Mouse (Mus musculus): ENCODE results near the gene Lrrc56. TPM values are rescaled to one million over a fixed set of nuclear protein-coding genes. Genes with fewer than 3 reads are reported as not detected.
"Not testable (repeated sequence)": the region's sequence is repeated elsewhere in the genome, so short reads cannot be mapped to it uniquely, and the experiment has no call there.

Lrrc56 gene
- polyA plus RNA-seq, 1 experiment from 2014 or later: 2.8 TPM

- H3K27me3 ChIP-seq (ENCODE audit: control insufficient read depth, insufficient read depth, low read length); H3K4me3 ChIP-seq (ENCODE audit: control insufficient read depth in 1 of 2, insufficient read depth in 1 of 2, low read depth in 1 of 2, low read length in 2 of 2); H3K4me1 ChIP-seq (ENCODE audit: control insufficient read depth in 2 of 2, insufficient read depth in 2 of 2, low read length in 2 of 2); H3K9ac ChIP-seq (ENCODE audit: low read length); H3K4me2 ChIP-seq (ENCODE audit: low read length); H3K9me3 ChIP-seq (ENCODE audit: control insufficient read depth, low read length); ATAC-seq (ENCODE audit: insufficient number of reproducible peaks, insufficient read depth, low FRiP score, low read depth); H3K27ac ChIP-seq (replicated peaks in 1 of 2; ENCODE audit: control insufficient read depth in 1 of 2, insufficient read depth in 1 of 2, low read depth in 2 of 2, low read length in 2 of 2): not testable (repeated sequence)
- WGBS: 91% methylated on average over 4 of the region's 4 CpGs
- peaks cover 98% of the 10 kb centered on the region for H3K36me3 ChIP-seq (ENCODE audit: control insufficient read depth, insufficient read depth, low read length)
Measured at GRCm38 (mm10) chr7:141250486-141250885, 56.5 kb downstream of the Lrrc56 start.

DNA sequence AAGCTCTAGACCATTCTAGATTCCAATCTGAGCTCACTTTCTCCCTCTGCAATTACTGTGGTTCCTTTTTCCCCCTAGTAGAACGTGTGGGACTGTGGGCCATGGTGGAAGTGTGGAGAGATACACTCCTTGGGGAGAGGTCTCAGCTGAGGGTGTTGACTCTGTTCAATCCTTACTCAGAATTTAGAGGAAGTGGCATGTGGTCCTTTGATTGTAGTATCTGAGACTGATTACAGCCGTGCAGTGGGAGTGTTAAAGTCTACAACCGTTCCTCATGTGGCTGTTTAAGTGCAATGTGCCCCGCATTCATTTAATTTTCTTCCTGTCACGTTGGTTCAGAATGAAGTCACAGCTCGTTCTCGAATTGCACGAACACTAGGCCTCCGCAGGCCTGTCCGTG, 62.2 kb downstream of the Lrrc56 start:
- peaks cover 98% of the 10 kb centered on the region for H3K36me3 ChIP-seq (ENCODE audit: control insufficient read depth, insufficient read depth, low read length)
- H3K27ac ChIP-seq (replicated peaks in 1 of 2; ENCODE audit: control insufficient read depth in 1 of 2, insufficient read depth in 1 of 2, low read depth in 2 of 2, low read length in 2 of 2): no peak overlapping the region
- 84% methylated on average over 10 of the region's 10 CpGs for WGBS
- H3K27me3 ChIP-seq (ENCODE audit: control insufficient read depth, insufficient read depth, low read length): no peaks in the 10 kb centered on the region
- no peak overlapping the region for H3K4me2 ChIP-seq (ENCODE audit: low read length)
- no peaks in the 10 kb centered on the region for H3K9me3 ChIP-seq (ENCODE audit: control insufficient read depth, low read length)
- no peaks in the 10 kb centered on the region for H3K4me1 ChIP-seq (ENCODE audit: control insufficient read depth in 2 of 2, insufficient read depth in 2 of 2, low read length in 2 of 2)
- H3K4me3 ChIP-seq (ENCODE audit: control insufficient read depth in 1 of 2, insufficient read depth in 1 of 2, low read depth in 1 of 2, low read length in 2 of 2): no peak overlapping the region
- ATAC-seq (ENCODE audit: insufficient number of reproducible peaks, insufficient read depth, low FRiP score, low read depth): no peak
- H3K9ac ChIP-seq (ENCODE audit: low read length): no peak overlapping the region

MicroRNAs within 50 kb of the gene (microRNA counts, 519-probe panel; counts per million panel counts)
- microRNA mmu-miR-210: 6,246 counts per million, percentile 89 among the panel's probes with 10 or more counts

Small RNAs within 50 kb of the gene (microRNA-seq; reads per million reads assigned to microRNA genes)
- 989 reads per million, percentile 78 among the genes with 10 or more reads in this experiment for gene Mir210

Other genes starting within 250 kb of the Lrrc56 start
- gene Ifitm5, start 243.9 kb upstream of the Lrrc56 start, polyA plus RNA-seq (2014; fragmentation: Nextera tagmentation; extraction: Ambion mirVana): 0.65 and 0.82 TPM in 2 replicates
- not detected in 2 replicates for gene Gm45717, start 238.2 kb upstream of the Lrrc56 start, polyA plus RNA-seq (2014; fragmentation: Nextera tagmentation; extraction: Ambion mirVana)
- 615 and 692 TPM in 2 replicates for gene Ifitm2, start 238.2 kb upstream of the Lrrc56 start, polyA plus RNA-seq (2014; fragmentation: Nextera tagmentation; extraction: Ambion mirVana)
- 7.4 and 8.3 TPM in 2 replicates for gene Ifitm1, start 226.9 kb upstream of the Lrrc56 start, polyA plus RNA-seq (2014; fragmentation: Nextera tagmentation; extraction: Ambion mirVana)
- 89.6 and 105 TPM in 2 replicates for gene Ifitm3, start 183.4 kb upstream of the Lrrc56 start, polyA plus RNA-seq (2014; fragmentation: Nextera tagmentation; extraction: Ambion mirVana)
- gene Ifitm6, start 176.2 kb upstream of the Lrrc56 start, polyA plus RNA-seq (2014; fragmentation: Nextera tagmentation; extraction: Ambion mirVana): 0.43 and 0.97 TPM in 2 replicates
- not detected in 2 replicates for gene Gm17387, start 165.0 kb upstream of the Lrrc56 start, polyA plus RNA-seq (2014; fragmentation: Nextera tagmentation; extraction: Ambion mirVana)
- gene B4galnt4, start 133.1 kb upstream of the Lrrc56 start, polyA plus RNA-seq (2014; fragmentation: Nextera tagmentation; extraction: Ambion mirVana): 0.27 and 0.66 TPM in 2 replicates
- 0.23 TPM in 1 of 2 replicates, not detected in the other for gene Pkp3, start 115.9 kb upstream of the Lrrc56 start, polyA plus RNA-seq (2014; fragmentation: Nextera tagmentation; extraction: Ambion mirVana)
- gene Sigirr, start 93.6 kb upstream of the Lrrc56 start, polyA plus RNA-seq (2014; fragmentation: Nextera tagmentation; extraction: Ambion mirVana): 2.8 TPM in 2 replicates
- gene Ano9, start 76.4 kb upstream of the Lrrc56 start, polyA plus RNA-seq (2014; fragmentation: Nextera tagmentation; extraction: Ambion mirVana): 0.34 TPM in 1 of 2 replicates, not detected in the other
- 51.8 and 65.6 TPM in 2 replicates for gene Ptdss2, start 71.8 kb upstream of the Lrrc56 start, polyA plus RNA-seq (2014; fragmentation: Nextera tagmentation; extraction: Ambion mirVana)
- 109 and 116 TPM in 2 replicates for gene Rnh1, start 21.3 kb upstream of the Lrrc56 start, polyA plus RNA-seq (2014; fragmentation: Nextera tagmentation; extraction: Ambion mirVana)
- 93.9 and 96.7 TPM in 2 replicates for gene Hras, start 152 bp upstream of the Lrrc56 start, polyA plus RNA-seq (2014; fragmentation: Nextera tagmentation; extraction: Ambion mirVana)
- gene Lmntd2, start 19.9 kb downstream of the Lrrc56 start, polyA plus RNA-seq (2014; fragmentation: Nextera tagmentation; extraction: Ambion mirVana): 0.46 and 0.62 TPM in 2 replicates
- gene Rassf7, start 21.7 kb downstream of the Lrrc56 start, polyA plus RNA-seq (2014; fragmentation: Nextera tagmentation; extraction: Ambion mirVana): 12.1 and 12.4 TPM in 2 replicates
- gene Phrf1, start 34.6 kb downstream of the Lrrc56 start, polyA plus RNA-seq (2014; fragmentation: Nextera tagmentation; extraction: Ambion mirVana): 41.3 and 44.4 TPM in 2 replicates
- gene Irf7, start 72.3 kb downstream of the Lrrc56 start, polyA plus RNA-seq (2014; fragmentation: Nextera tagmentation; extraction: Ambion mirVana): 2.8 and 4.7 TPM in 2 replicates
- gene Cdhr5, start 82.6 kb downstream of the Lrrc56 start, polyA plus RNA-seq (2014; fragmentation: Nextera tagmentation; extraction: Ambion mirVana): not detected in 2 replicates
- 1.6 and 2.3 TPM in 2 replicates for gene Sct, start 85.0 kb downstream of the Lrrc56 start, polyA plus RNA-seq (2014; fragmentation: Nextera tagmentation; extraction: Ambion mirVana)
- gene Drd4, start 97.8 kb downstream of the Lrrc56 start, polyA plus RNA-seq (2014; fragmentation: Nextera tagmentation; extraction: Ambion mirVana): not detected in 2 replicates
- gene Deaf1, start 133.5 kb downstream of the Lrrc56 start, polyA plus RNA-seq (2014; fragmentation: Nextera tagmentation; extraction: Ambion mirVana): 36.9 and 42.1 TPM in 2 replicates
- 17.6 and 22.2 TPM in 2 replicates for gene Tmem80, start 133.6 kb downstream of the Lrrc56 start, polyA plus RNA-seq (2014; fragmentation: Nextera tagmentation; extraction: Ambion mirVana)
- gene Eps8l2, start 144.7 kb downstream of the Lrrc56 start, polyA plus RNA-seq (2014; fragmentation: Nextera tagmentation; extraction: Ambion mirVana): 0.76 TPM in 1 of 2 replicates, not detected in the other
- gene Taldo1, start 198.0 kb downstream of the Lrrc56 start, polyA plus RNA-seq (2014; fragmentation: Nextera tagmentation; extraction: Ambion mirVana): 216 and 221 TPM in 2 replicates
- gene Gatd1, start 220.0 kb downstream of the Lrrc56 start, polyA plus RNA-seq (2014; fragmentation: Nextera tagmentation; extraction: Ambion mirVana): 25.6 and 30.2 TPM in 2 replicates
- gene Cend1, start 235.3 kb downstream of the Lrrc56 start, polyA plus RNA-seq (2014; fragmentation: Nextera tagmentation; extraction: Ambion mirVana): 1.6 and 2.1 TPM in 2 replicates
- 13.0 and 13.3 TPM in 2 replicates for gene Slc25a22, start 243.7 kb downstream of the Lrrc56 start, polyA plus RNA-seq (2014; fragmentation: Nextera tagmentation; extraction: Ambion mirVana)
- gene Pidd1, start 249.9 kb downstream of the Lrrc56 start, polyA plus RNA-seq (2014; fragmentation: Nextera tagmentation; extraction: Ambion mirVana): 6.1 and 7.1 TPM in 2 replicates

Measured in heart, embryonic 14.5 days (tissue).